Mouse (Mus musculus): ENCODE results near the gene Gpatch8.

DNA sequence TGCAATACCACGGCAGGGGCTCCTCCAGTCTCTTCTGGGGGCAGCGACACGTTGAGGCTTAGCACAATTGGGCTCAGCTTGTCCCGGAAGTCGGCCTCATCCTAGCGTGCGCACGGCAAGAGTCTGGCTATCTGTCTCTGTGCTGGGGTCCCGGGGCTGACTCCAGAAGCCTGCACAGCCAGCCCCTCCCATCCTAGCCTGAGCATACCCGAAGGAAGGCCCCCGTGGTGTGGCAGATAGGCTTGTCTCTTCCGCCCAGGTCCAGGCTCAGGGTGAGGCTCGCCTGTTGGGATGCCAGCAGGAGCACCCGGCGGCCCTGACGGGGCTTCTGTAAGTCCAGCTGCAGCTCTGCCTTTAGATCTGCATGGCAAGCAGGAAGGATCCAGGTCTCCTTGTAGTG lies 95.7 kb downstream of the Gpatch8 start:
- TF ChIP-seq EP300 (IDR thresholded peaks at IDR 0.05; ENCODE audit: insufficient read depth, low read depth, low read length) (no peak), CTCF (IDR thresholded peaks at IDR 0.05; ENCODE audit: low read depth, low read length) (no peak)
